Mouse (Mus musculus): ENCODE results near the gene C530008M17Rik.

The C530008M17Rik gene

DNA sequence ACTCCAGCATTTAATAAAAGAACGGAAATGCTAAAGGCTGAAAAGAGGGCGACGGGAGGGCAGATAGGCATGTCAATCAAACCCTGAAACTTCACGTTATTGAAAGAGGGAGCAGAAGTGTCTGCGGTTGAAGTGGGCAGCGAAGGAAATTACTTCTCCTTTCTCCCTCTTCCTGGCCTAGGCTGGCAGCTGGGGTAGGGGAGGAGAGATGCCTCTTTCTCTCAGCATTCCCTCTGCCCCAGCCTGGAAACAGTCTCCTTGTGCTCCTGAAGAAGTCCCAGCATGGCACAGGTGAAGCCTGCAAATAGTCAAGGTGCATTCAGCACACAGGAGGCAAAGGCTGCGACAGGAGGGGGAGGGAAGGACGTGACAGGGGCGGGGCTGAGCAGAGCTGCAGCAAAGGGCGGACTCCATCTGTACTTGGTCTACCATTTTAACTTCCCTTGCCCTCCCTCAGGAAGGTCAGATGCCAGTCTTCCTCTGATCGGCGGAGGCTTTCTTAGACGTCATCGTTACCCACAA lies 122.8 kb downstream of the C530008M17Rik start:
- no peak for DNase-seq

DNA sequence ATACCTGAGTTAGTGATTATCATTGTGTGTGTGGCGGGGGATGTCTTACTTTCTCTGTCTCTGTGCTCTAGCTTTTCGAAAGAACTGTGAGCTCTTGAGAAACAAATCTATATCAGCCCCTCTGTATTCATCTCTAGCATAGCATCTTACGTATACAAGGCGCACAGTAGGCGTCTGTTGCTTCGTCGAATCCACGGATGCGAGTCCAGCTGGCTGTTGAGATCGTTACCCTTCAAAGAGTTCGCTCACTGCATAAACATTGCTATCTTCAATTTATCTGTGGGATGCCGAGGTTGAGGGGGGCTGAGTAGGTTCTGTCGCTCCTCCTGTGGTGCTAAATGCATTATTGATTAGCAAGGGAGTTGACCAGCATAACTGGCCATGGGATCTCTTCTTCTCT lies 125.6 kb downstream of the C530008M17Rik start:
- DNase-seq: no peak

DNA sequence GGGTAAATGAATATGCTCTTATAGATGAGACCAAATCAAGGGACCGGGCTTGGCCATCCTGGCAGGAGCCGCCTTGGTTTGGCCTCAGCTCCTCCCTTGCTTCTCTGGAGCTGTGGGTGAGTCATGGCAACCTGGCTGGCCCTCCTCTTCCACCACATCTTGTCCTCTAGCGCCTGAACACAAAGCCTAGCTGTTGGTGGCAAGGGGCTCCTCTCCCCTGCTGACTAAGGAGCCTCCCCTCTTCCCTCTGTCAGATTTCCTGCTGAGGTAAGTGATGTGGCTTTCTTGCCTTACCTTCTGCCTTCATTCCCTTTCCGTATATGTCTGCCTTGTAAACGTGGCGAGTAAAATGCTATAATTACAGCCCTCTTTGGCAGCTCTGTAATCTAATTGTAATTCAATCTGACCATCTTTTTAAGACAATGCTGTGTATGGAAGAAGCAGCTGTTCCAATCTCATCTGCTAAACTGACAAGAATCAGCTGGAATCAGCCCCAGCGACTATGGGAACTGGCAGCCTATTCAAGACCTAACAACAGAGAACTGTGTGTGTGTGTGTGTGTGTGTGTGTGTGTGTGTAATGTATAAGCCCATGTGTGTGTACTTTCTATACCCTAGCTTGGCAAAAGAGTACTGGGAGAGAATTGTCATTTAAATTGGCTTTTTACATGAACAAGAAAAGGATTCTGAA lies 126.2 kb downstream of the C530008M17Rik start:
- no peak for DNase-seq

DNA sequence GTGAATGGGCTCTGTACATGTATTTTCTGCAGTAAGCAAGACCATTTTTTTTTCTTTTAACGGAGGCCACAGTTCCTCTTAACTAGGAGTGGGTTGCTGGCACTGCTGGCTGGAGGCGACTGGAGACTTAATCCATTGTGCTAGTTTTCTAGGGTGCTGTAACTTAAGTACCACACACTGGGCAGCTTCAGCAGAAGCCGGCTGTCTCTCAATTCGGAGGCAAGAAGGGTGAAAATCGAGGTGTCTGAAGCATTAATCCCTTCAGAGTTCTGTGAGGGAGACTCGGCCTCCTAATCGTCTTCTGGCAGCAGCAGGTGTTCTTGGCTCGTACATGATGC lies 126.8 kb downstream of the C530008M17Rik start:
- DNase-seq: no peak

DNA sequence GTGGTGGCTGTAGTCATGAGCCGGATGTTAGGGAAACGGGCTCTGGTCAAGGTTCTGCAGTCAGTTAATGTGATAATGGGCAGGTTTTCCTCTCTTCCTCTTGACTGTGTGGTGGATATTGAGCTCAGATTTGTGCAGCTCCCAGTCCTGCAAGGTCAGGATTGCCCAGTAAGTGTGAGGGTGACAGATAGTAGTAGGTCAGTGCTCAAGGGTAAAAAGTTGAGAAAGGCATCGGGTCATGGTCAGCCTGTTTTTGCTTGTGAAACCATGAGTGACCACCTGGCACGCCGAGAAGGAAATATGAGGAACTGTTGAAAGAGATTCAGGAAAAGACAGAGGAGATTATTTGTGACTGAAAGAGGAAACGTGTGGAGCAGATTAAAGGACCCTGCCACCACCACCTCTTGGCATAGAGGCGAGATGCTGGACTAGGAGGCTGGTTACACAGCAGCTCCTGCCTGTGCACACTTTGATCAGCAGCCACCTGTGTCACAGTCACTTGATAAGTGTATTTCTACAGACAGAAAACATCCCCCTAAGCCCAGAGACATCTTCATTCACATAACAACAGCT lies 127.9 kb downstream of the C530008M17Rik start:
- no peak for DNase-seq

DNA sequence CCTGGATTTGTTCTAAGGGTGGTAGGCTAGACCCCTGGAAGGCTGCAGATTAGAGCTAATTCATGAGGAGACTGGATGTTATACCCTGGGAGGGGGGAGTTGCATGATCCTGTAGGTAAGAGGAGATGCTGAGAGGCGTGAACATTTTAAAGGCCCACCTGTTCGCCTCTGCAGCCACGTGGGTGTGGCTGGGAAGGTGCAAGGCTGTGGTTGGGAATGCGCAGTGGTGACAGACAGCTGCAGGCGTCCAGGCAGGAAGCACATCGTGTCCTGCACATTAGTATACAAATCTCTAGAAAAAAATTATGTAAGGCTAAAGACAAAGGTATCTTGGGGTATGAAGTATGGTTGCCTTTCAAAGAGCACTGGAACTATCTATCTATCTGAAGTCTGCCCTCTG lies 128.7 kb downstream of the C530008M17Rik start:
- no peak for DNase-seq

DNA sequence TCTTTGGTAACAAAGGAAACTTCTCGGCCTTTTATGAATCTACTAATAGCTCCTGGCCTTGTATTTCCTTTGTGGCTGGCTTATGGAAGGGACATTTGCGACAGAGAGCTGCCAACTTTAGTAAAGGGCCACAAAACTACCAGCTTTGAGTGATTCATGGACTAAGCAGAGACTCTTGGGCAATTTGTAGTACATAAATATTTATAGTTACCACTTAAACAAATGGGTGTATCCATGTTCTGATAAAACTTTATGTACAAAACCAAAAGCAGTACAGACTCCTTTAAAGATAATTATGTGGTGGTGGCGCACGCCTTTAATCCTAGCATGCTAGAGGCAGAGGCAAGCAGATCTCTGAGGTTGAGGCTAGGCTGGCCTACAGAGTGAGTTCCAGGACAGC lies 133.6 kb downstream of the C530008M17Rik start:
- no peak for DNase-seq

DNA sequence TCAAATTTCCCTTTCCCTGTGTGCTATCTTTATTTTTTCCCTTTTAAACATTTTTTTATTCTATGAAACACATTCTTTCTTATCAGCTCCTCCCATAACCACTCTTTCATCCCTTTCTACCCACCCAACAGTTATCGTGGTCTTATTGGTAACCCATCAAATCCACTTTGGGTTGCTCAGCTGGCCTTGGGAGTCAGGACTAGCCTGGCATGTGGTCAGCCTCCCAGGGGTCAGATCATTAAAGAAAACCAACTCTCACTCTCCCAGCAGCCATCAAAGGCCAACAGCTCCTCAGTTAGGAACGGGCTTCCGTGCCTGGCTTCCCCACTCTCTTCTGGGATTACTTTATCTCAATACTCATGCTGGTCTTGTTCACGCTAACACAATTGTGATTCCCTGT lies 135.0 kb downstream of the C530008M17Rik start:
- DNase-seq: no peak

DNA sequence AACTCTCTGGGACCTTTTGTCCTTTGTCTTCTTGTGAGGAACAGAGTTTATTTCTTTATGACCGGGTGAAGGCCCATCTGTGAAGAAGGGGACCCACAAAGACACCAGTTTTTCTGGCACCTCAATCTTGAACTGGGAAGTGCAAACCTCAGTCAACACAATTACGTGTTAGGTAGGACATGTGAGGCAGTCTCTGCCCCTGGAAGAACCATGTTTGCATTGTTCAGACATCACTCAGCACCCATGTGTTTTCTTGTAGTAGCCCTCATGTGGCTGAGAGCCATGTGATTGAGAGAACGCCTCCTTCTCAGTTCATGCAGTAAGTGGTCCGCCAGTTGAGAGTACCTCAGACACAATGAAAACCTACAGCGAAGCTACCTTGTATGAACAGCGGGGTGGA lies 136.4 kb downstream of the C530008M17Rik start:
- DNase-seq: no peak

DNA sequence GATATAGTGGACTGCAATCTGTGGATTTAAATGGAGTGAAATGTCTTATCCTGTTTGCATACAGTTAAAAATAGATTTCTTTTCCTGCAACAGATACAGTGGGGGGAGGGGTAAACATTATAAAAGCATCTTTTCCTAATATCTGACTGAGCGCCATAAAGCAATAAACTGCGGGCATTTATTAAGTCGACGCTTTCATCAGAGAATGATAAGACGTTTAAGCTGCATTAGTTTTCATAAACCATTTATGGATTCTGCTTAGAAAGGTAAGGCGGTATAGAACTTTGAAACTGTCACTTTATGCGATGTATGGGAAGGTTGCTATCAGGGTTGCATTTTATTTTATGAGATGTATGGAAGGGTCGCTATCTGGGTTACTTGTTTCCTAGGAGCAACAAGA lies 141.7 kb downstream of the C530008M17Rik start:
- DNase-seq: no peak

DNA sequence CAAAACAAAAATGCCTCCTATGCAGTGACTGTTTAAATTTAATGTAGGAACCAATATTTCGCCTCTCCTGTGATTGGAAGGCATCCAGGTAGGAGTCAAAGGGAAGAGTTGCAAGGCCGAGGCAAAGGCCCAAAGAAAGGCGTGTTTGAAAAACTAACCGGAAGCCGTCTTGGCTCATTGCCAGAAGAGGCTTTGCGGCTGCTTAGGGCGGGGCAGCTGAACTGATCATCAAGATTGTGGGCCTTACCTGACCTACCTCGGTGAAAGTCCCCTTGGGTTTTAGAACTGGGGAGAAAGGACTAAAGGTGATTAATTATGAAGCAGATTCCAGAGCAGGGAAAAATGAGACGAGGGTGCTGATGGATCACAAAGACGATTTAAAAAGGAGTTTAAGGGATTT lies 143.2 kb downstream of the C530008M17Rik start:
- DNase-seq: peak; percentile 28

DNA sequence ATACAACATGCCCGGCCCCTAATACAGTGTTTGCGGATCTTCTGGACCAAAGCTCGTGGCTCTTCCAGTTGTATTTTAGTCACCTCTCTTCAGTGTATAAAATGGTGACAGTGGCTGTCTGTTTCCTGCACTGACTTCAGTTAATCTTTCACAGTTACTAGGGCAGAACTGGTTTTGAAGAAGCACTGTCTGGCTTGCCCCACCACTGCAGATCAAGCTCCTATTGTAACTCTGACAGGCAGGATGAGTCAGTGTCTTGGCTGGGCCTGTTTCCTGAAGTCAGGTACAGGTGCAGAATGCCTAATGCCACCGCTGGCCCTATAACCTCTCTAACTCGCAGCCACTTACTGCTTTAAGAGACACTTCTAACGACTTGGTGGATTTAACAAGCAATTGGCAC lies 152.7 kb downstream of the C530008M17Rik start:
- DNase-seq: no peak

DNA sequence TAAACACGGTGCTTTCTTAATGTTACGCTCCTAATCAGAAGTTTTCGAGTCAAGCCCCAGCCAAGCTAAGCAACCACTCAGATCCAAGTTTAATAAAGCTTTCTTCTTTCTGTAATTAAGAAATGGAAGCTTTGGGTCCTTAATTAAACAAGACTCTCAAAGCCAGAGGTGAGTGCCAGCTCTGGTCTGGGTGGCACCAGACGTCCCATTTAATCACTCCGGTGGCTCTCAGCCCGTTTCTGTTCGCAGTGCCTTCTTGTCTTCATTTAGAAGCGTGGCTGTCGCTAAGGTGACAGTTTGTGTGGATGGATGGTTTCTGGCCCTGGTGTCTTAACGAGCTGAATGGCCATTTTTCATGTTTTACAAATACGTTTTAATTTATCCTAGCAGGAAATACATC lies 158.7 kb downstream of the C530008M17Rik start:
- DNase-seq: no peak

DNA sequence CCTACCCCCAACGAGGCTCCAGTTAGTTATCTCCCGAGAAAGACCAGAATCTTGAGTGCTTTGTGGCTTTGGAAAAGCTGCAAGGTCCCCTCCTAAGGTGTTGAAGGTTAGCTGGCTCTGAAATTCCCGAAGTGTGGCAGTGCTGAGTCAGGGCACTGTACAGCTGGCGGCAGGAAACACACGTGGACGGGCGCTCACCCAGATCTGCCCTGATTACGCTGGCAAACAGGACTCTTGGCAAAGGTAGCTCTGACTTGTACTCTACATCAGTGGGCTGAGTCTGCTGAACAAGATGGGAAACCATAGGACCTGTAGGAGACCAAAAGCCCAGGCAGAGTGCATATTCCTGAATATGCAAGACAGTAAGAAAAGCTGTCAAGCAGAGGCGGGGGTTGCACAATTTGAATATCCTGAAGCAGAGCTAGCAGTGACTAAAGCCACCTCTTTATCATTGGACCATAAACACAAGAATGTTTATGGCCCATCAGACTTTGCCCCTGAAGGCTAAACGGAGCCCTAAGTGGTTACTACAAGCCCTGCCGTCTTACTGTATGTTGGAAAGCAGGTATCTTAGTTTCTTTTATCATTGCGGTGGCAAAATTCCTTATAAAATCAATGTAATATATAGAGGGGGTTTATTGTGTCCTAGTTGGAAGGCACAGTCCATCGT lies 159.6 kb downstream of the C530008M17Rik start:
- no peak for DNase-seq

DNA sequence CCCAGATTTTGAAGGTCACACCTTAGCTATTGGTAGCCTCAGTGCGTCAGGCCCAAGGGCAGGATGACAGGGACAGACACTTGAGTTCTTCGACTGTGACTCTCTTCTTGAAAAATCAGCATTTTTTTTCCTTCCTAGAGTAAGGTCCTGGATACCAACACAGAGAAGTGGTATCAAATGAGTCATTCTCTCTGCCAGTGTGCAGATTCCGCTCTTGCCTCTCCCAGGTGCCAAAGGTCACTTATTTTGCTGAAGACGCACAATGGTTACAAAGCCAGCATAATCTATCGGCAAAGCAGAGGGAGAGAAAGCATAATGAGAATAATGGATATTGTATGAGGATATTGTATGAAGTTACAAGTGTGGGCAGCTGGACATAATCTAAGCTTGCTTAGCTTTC lies 160.4 kb downstream of the C530008M17Rik start:
- no peak for DNase-seq

DNA sequence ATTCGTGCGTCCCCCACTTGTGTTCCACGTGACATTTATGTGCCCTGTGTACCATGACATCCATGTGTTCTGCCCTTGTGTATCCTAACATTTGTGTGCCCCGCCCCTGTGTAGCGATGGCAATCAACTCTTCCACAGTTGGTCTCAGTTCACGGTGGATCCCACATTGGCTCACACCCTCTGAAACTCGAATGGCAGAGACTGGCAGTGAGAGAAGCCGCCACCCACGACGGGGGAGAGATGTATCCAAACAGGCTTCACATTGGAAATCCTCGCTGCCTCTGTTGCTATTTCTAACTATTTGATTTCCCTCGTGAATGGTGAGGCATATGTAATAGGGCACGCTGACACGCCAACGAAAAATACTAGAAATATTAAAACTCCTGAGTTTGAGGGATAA lies 161.4 kb downstream of the C530008M17Rik start:
- DNase-seq: no peak

DNA sequence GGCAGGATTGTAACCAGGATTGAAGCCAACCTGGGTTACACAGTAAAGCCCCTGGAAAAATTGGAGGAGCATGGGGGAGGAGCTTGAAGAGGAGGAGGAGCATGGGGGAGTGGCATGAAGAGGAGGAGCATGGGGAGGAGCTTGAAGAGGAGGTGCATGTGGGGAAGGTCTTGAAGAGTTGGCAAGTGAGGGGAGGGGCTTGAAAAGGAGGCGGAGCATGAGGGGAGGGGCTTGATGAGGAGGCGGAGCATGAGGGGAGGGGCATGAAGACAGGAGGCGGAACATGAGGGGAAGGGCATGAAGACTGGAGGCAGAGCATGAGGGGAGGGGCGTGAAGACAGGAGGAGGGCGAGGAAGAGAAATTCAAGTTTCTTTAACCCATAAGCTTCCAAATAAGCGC lies 162.5 kb downstream of the C530008M17Rik start:
- DNase-seq: no peak

DNA sequence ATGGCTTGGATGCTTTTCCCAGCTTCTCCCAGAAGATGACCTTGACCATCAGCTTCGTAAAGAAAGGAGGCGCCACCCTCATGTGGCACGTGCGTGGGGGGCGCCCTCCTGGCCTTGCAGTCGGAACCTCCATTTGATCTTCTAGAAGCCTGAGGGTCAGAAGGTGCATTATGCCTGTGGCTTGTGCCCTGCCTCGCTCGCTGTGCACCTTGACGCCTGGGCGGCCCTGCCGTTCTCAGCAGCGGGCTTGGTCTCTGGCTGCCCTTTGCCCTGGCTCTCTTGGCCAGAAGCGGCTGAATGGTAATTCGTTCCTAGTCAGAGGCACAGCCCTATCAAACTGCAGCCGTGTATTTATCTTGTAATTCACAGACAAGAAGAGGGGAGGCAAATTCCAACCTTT lies 165.8 kb downstream of the C530008M17Rik start:
- no peak for DNase-seq

DNA sequence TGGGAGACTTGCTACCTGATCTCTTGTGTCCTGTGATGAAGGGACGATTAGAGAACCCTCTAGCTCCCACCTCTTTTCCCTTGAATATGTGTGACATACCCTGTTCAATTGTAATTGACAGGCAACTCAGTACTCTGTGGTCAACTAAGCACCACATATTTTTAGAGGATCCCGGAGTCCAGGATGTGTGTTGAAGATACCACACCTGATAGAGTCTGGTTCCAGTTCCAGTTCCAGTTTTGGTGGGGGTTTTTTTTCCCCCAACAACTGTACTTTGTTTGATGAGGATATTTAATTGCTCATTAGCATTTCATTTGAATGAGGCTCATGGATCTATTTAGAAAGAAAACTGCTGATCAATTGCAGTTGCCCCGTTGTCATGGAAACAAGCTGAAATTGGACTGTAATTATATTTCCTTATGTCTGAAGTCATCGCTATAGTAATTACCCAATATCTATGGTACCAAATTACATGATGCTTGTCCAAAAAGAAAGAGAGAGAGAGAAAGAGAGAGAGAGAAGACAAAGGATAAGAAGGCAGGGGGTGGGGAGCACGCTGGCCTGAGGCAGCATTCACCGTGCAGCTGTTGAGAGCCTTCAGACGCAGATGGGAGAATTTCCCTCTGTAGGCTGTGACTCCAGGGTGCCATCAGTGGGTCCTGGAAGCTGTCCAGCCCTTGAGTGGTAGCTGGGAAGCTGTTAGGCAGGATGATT lies 172.4 kb downstream of the C530008M17Rik start:
- DNase-seq: no peak

DNA sequence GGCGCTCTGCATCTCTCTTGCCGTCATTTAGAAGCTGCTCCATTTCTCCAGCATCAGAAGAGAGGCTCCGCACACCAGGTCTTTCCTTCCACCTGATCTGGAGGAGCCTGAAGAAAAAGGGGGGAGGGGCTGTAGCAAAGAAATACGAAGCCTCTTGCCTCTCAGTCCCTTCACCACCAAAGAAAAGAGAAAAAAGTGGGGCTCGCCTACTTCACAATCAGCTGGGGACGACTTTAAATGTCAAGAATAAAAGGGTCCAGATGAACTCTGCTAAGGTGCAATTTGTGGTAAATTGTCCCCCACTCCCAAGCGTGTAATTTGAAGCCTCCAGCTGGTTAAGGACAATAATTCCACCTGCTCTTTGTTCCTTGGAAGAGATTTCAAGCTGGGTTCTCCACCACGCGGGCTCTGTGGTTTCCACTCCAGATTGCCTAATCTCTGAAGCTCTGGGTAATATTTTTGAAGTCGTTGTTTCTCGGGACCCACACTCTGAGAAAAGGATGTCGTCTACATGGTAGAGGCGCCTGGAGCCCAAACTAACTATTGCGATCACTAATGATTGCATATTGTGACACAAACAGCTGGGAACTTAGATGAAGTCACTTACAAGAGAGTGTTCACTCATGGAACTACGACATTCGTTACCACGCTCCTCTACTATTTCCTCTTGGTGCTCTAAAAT lies 176.4 kb downstream of the C530008M17Rik start:
- no peak for DNase-seq

DNA sequence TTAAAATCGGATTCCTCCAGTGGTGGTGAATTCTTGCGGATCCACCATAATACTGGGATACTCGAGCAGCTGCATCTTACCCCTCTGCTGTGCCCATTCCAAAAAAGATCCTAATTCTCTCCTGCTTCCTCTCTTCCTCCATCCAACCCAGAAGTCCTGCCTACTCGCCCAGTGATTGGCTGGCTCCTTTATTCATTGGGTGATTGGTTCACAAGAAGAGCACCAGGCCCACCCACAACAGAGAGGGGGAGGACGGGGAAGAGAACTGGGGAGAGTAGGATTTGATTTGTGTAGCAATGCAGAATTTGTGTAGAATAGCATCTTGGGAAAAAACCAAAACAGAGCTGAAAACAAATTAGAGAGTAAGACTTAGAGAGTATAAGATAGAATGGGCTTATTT lies 180.7 kb downstream of the C530008M17Rik start:
- no peak for DNase-seq

DNA sequence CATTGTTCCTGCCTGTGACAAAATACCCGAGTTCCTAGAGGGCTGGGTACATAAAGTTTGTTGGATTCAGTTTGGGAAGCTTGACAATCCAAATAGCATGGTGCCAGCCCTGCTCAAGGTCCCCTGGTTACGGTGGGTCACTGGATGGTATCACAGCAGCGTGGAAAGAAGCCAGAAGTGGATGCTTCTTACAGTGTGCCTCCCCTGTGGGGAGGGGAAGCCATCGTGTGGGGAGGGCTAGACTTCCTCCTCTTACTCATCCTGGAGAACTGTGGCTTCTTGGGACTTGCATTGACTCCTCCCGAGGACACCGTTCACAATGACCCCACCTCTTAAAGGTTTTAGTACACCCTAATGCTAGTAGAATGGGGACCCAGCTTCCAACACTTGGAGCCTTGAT lies 183.5 kb downstream of the C530008M17Rik start:
- no peak for DNase-seq

DNA sequence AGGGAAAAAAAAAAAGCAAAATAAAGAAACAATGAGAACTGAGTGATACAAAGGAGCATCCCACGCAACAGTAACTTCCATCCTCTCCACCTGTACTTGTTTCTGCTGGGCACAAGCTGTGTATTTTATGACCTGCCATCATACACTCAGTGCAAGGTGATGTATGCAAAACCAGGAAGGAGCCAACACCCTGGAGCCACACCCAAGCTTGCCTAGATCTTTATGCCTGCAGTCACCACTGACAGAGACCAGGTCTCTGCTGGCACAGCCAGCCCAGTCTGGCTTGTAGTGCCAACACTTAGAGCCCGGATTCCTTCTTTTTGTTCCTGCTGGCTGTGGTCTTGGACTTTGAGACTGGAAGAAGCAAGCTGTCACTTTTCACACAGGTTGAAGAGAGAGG lies 185.5 kb downstream of the C530008M17Rik start:
- DNase-seq: no peak
